Mouse (Mus musculus): ENCODE results near the gene Ndufv1. TPM values are rescaled to one million over a fixed set of nuclear protein-coding genes. Genes with fewer than 3 reads are reported as not detected.

Ndufv1 gene
- total and polyA plus RNA-seq, 2 experiments from 2014 or later, result 137 to 271 TPM

GRCm38 (mm10) chr19:4005971-4006370, 6.6 kb downstream of the Ndufv1 start:
- no peak for TF ChIP-seq CTCF (IDR thresholded peaks at IDR 0.05)
- no peak overlapping the region for H3K4me2 ChIP-seq (ENCODE audit: low read depth, low read length, poor library complexity, severe bottlenecking)
- ATAC-seq (ENCODE audit: low FRiP score), result no peak
- no peak overlapping the region for H3K27ac ChIP-seq (ENCODE audit: low read depth, low read length)
- H3K9me3 ChIP-seq (ENCODE audit: low read length), result no peaks in the 10 kb centered on the region
- no peak for DNase-seq (ENCODE audit: low spot score)
- H3K4me3 ChIP-seq (ENCODE audit: low read depth, low read length), result no peak overlapping the region
- no peaks in the 10 kb centered on the region for H3K27me3 ChIP-seq (ENCODE audit: insufficient read depth, low read length)
- 94% methylated on average over 8 of the region's 8 CpGs for WGBS
- peaks cover 41% of the 10 kb centered on the region for H3K36me3 ChIP-seq (ENCODE audit: insufficient read depth, low read length)
- H3K4me1 ChIP-seq (ENCODE audit: insufficient read depth, low read length), result peaks cover 7% of the 10 kb centered on the region; the same call in 1 of the 2 replicates
- H3K9ac ChIP-seq (replicated peaks; ENCODE audit: low read length, poor library complexity, severe bottlenecking), result no peak overlapping the region

- ATAC-seq (ENCODE audit: low FRiP score), result no peak
Measured at GRCm38 (mm10) chr19:4005091-4005490, 7.5 kb downstream of the Ndufv1 start.

GRCm38 (mm10) chr19:4004331-4004730, 8.3 kb downstream of the Ndufv1 start:
- H3K27ac ChIP-seq (ENCODE audit: low read depth, low read length), result no peak overlapping the region
- H3K36me3 ChIP-seq (ENCODE audit: insufficient read depth, low read length), result peaks cover 34% of the 10 kb centered on the region
- ATAC-seq (ENCODE audit: low FRiP score), result no peak
- no peaks in the 10 kb centered on the region for H3K27me3 ChIP-seq (ENCODE audit: insufficient read depth, low read length)
- TF ChIP-seq CTCF (IDR thresholded peaks at IDR 0.05), result no peak
- H3K4me3 ChIP-seq (ENCODE audit: low read depth, low read length), result no peak overlapping the region
- H3K9me3 ChIP-seq (ENCODE audit: low read length), result no peaks in the 10 kb centered on the region
- no peak overlapping the region for H3K9ac ChIP-seq (replicated peaks; ENCODE audit: low read length, poor library complexity, severe bottlenecking)
- peaks cover 7% of the 10 kb centered on the region; the same call in 1 of the 2 replicates for H3K4me1 ChIP-seq (ENCODE audit: insufficient read depth, low read length)
- H3K4me2 ChIP-seq (ENCODE audit: low read depth, low read length, poor library complexity, severe bottlenecking), result no peak overlapping the region
- 86% methylated on average over 15 of the region's 15 CpGs for WGBS
- DNase-seq (ENCODE audit: low spot score), result no peak

More at GRCm38 (mm10) chr19:4005091-4005490, 7.5 kb downstream of the Ndufv1 start:
- whole genome bisulfite sequencing, result 90% methylated on average over 9 of the region's 9 CpGs
- H3K4me2 ChIP-seq (ENCODE audit: low read depth, low read length, poor library complexity, severe bottlenecking), result no peak overlapping the region
- peaks cover 7% of the 10 kb centered on the region; the same call in 1 of the 2 replicates for H3K4me1 ChIP-seq (ENCODE audit: insufficient read depth, low read length)
- H3K9me3 ChIP-seq (ENCODE audit: low read length), result no peaks in the 10 kb centered on the region
- H3K27me3 ChIP-seq (ENCODE audit: insufficient read depth, low read length), result no peaks in the 10 kb centered on the region
- H3K9ac ChIP-seq (replicated peaks; ENCODE audit: low read length, poor library complexity, severe bottlenecking), result no peak overlapping the region
- peaks cover 41% of the 10 kb centered on the region for H3K36me3 ChIP-seq (ENCODE audit: insufficient read depth, low read length)
- H3K27ac ChIP-seq (ENCODE audit: low read depth, low read length), result no peak overlapping the region
- H3K4me3 ChIP-seq (ENCODE audit: low read depth, low read length), result no peak overlapping the region
- no peak for DNase-seq (ENCODE audit: low spot score)
- no peak for TF ChIP-seq CTCF (IDR thresholded peaks at IDR 0.05)

GRCm38 (mm10) chr19:4003641-4004040, 9.0 kb downstream of the Ndufv1 start:
- H3K27me3 ChIP-seq (ENCODE audit: insufficient read depth, low read length), result no peaks in the 10 kb centered on the region
- H3K9ac ChIP-seq (replicated peaks; ENCODE audit: low read length, poor library complexity, severe bottlenecking), result no peak overlapping the region
- peaks cover 27% of the 10 kb centered on the region for H3K36me3 ChIP-seq (ENCODE audit: insufficient read depth, low read length)
- no peak overlapping the region for H3K27ac ChIP-seq (ENCODE audit: low read depth, low read length)
- peaks cover 7% of the 10 kb centered on the region; the same call in 1 of the 2 replicates for H3K4me1 ChIP-seq (ENCODE audit: insufficient read depth, low read length)
- no peak for DNase-seq (ENCODE audit: low spot score)
- WGBS, result 86% methylated on average over 12 of the region's 12 CpGs
- no peak for TF ChIP-seq CTCF (IDR thresholded peaks at IDR 0.05)
- H3K4me3 ChIP-seq (ENCODE audit: low read depth, low read length), result no peak overlapping the region
- no peak overlapping the region for H3K4me2 ChIP-seq (ENCODE audit: low read depth, low read length, poor library complexity, severe bottlenecking)
- H3K9me3 ChIP-seq (ENCODE audit: low read length), result no peaks in the 10 kb centered on the region
- no peak for ATAC-seq (ENCODE audit: low FRiP score)

- Histone ChIP-seq H3K9me3 (ENCODE audit: low read length) (no peaks in the 10 kb centered on the region), H3K9ac (replicated peaks; ENCODE audit: low read length, poor library complexity, severe bottlenecking) (0 out of 2 replicates have a peak within 1 kb of the TSS, but pooled peaks have one; percentile 4), H3K4me3 (ENCODE audit: low read depth, low read length) (no peak within 1 kb of the TSS), H3K27ac (ENCODE audit: low read depth, low read length) (no peak within 1 kb of the TSS), H3K36me3 (ENCODE audit: insufficient read depth, low read length) (peaks cover 23% of the 10 kb centered on the region), H3K4me2 (ENCODE audit: low read depth, low read length, poor library complexity, severe bottlenecking) (no peak within 1 kb of the TSS), H3K27me3 (ENCODE audit: insufficient read depth, low read length) (no peaks in the 10 kb centered on the region), H3K4me1 (ENCODE audit: insufficient read depth, low read length) (peaks cover 7% of the 10 kb centered on the region; the same call in 1 of the 2 replicates)
- no peak for DNase-seq (ENCODE audit: low spot score)
- no peak for TF ChIP-seq CTCF (IDR thresholded peaks at IDR 0.05)
- ATAC-seq (ENCODE audit: low FRiP score), result no peak
- WGBS, result 87% methylated on average over 1 of the region's 1 CpGs
Measured at GRCm38 (mm10) chr19:4003112-4003511, 9.5 kb downstream of the Ndufv1 start, which contains the start of gene Doc2g. TSS of gene Doc2g (plus strand) at chr19:4003313.

- H3K27me3 ChIP-seq (ENCODE audit: insufficient read depth, low read length), result no peaks in the 10 kb centered on the region
- no peak for ATAC-seq (ENCODE audit: low FRiP score)
- no peak overlapping the region for H3K4me3 ChIP-seq (ENCODE audit: low read depth, low read length)
- H3K9ac ChIP-seq (replicated peaks; ENCODE audit: low read length, poor library complexity, severe bottlenecking), result no peak overlapping the region
- peaks cover 7% of the 10 kb centered on the region; the same call in 1 of the 2 replicates for H3K4me1 ChIP-seq (ENCODE audit: insufficient read depth, low read length)
- H3K9me3 ChIP-seq (ENCODE audit: low read length), result no peaks in the 10 kb centered on the region
- no peak overlapping the region for H3K4me2 ChIP-seq (ENCODE audit: low read depth, low read length, poor library complexity, severe bottlenecking)
- no peak for TF ChIP-seq CTCF (IDR thresholded peaks at IDR 0.05)
- no peak for DNase-seq (ENCODE audit: low spot score)
- no peak overlapping the region for H3K27ac ChIP-seq (ENCODE audit: low read depth, low read length)
- WGBS, result 90% methylated on average over 5 of the region's 5 CpGs
- H3K36me3 ChIP-seq (ENCODE audit: insufficient read depth, low read length), result peaks cover 10% of the 10 kb centered on the region
Measured at GRCm38 (mm10) chr19:4001752-4002151, 10.9 kb downstream of the Ndufv1 start.
